Mouse (Mus musculus) erythroblast, adult 5-6 weeks (primary cell): ENCODE data around the gene Ciapin1. TPM values are rescaled to one million over a fixed set of nuclear protein-coding genes. Genes with fewer than 3 reads are reported as not detected.

Experiments
- total RNA-seq, 2 experiments: library from RNA; stranded (forward) in 1 of 2; stranded (reverse) in 1 of 2; fragments of 150-400 nt in 1 of 2; fragments of 200-764, 138-1000 nt in 1 of 2; gene quantifications; 2 replicates each; pipeline versions ENCODE4 v1.2.3 to v1.2.4; 2015 to 2017; ENCODE audit warnings: low replicate concordance in 2 of 2

Gene Ciapin1
- total RNA-seq, 2 experiments from 2014 or later = 16.7 to 27.0 TPM

Other genes starting within 250 kb of the Ciapin1 start
- gene Rspry1, start 236.4 kb downstream of the Ciapin1 start, total RNA-seq (2015; ENCODE audit: low replicate concordance) = 13.0 and 19.2 TPM in 2 replicates
- gene Rspry1, start 236.4 kb downstream of the Ciapin1 start, total RNA-seq (2017; ENCODE audit: low replicate concordance) = 7.8 and 12.7 TPM in 2 replicates
- 9.8 and 15.9 TPM in 2 replicates for gene Fam192a, start 236.4 kb downstream of the Ciapin1 start, total RNA-seq (2015; ENCODE audit: low replicate concordance)
- 40.8 and 44.3 TPM in 2 replicates for gene Fam192a, start 236.4 kb downstream of the Ciapin1 start, total RNA-seq (2017; ENCODE audit: low replicate concordance)
- gene Arl2bp, start 171.8 kb downstream of the Ciapin1 start, total RNA-seq (2015; ENCODE audit: low replicate concordance) = 16.1 and 18.0 TPM in 2 replicates
- 27.9 and 32.5 TPM in 2 replicates for gene Arl2bp, start 171.8 kb downstream of the Ciapin1 start, total RNA-seq (2017; ENCODE audit: low replicate concordance)
- not detected in 2 replicates for gene Pllp, start 142.1 kb downstream of the Ciapin1 start, total RNA-seq (2015; ENCODE audit: low replicate concordance)
- not detected in 2 replicates for gene Pllp, start 142.1 kb downstream of the Ciapin1 start, total RNA-seq (2017; ENCODE audit: low replicate concordance)
- 1.0 and 2.5 TPM in 2 replicates for gene Ccl22, start 92.8 kb downstream of the Ciapin1 start, total RNA-seq (2015; ENCODE audit: low replicate concordance)
- gene Ccl22, start 92.8 kb downstream of the Ciapin1 start, total RNA-seq (2017; ENCODE audit: low replicate concordance) = 0.68 and 1.4 TPM in 2 replicates
- 0.63 TPM in 1 of 2 replicates, not detected in the other for gene Cx3cl1, start 66.3 kb downstream of the Ciapin1 start, total RNA-seq (2015; ENCODE audit: low replicate concordance)
- gene Cx3cl1, start 66.3 kb downstream of the Ciapin1 start, total RNA-seq (2017; ENCODE audit: low replicate concordance) = 0.77 and 2.4 TPM in 2 replicates
- not detected in 2 replicates for gene Ccl17, start 27.9 kb downstream of the Ciapin1 start, total RNA-seq (2015; ENCODE audit: low replicate concordance)
- 0.77 TPM in 1 of 2 replicates, not detected in the other for gene Ccl17, start 27.9 kb downstream of the Ciapin1 start, total RNA-seq (2017; ENCODE audit: low replicate concordance)
- 4.4 and 10.7 TPM in 2 replicates for gene Coq9, start within 50 bp of the Ciapin1 start, total RNA-seq (2015; ENCODE audit: low replicate concordance)
- gene Coq9, start within 50 bp of the Ciapin1 start, total RNA-seq (2017; ENCODE audit: low replicate concordance) = 27.3 and 54.5 TPM in 2 replicates
- gene Polr2c, start 19.1 kb upstream of the Ciapin1 start, total RNA-seq (2015; ENCODE audit: low replicate concordance) = 29.8 and 37.4 TPM in 2 replicates
- gene Polr2c, start 19.1 kb upstream of the Ciapin1 start, total RNA-seq (2017; ENCODE audit: low replicate concordance) = 26.9 and 36.0 TPM in 2 replicates
- 1.2 and 1.5 TPM in 2 replicates for gene Dok4, start 38.0 kb upstream of the Ciapin1 start, total RNA-seq (2015; ENCODE audit: low replicate concordance)
- 4.0 and 6.0 TPM in 2 replicates for gene Dok4, start 38.0 kb upstream of the Ciapin1 start, total RNA-seq (2017; ENCODE audit: low replicate concordance)
- gene Ccdc102a, start 79.7 kb upstream of the Ciapin1 start, total RNA-seq (2015; ENCODE audit: low replicate concordance) = not detected in 2 replicates
- gene Ccdc102a, start 79.7 kb upstream of the Ciapin1 start, total RNA-seq (2017; ENCODE audit: low replicate concordance) = 1.3 and 1.4 TPM in 2 replicates
- 0.19 and 1.0 TPM in 2 replicates for gene Adgrg5, start 85.3 kb upstream of the Ciapin1 start, total RNA-seq (2015; ENCODE audit: low replicate concordance)
- 0.85 TPM in 1 of 2 replicates, not detected in the other for gene Adgrg5, start 85.3 kb upstream of the Ciapin1 start, total RNA-seq (2017; ENCODE audit: low replicate concordance)
- 28.2 and 32.1 TPM in 2 replicates for gene Adgrg1, start 136.4 kb upstream of the Ciapin1 start, total RNA-seq (2015; ENCODE audit: low replicate concordance)
- 7.1 and 7.5 TPM in 2 replicates for gene Adgrg1, start 136.4 kb upstream of the Ciapin1 start, total RNA-seq (2017; ENCODE audit: low replicate concordance)
- 24.2 and 30.9 TPM in 2 replicates for gene Adgrg3, start 179.3 kb upstream of the Ciapin1 start, total RNA-seq (2015; ENCODE audit: low replicate concordance)
- 20.9 and 34.9 TPM in 2 replicates for gene Adgrg3, start 179.3 kb upstream of the Ciapin1 start, total RNA-seq (2017; ENCODE audit: low replicate concordance)
- gene Drc7, start 216.7 kb upstream of the Ciapin1 start, total RNA-seq (2015; ENCODE audit: low replicate concordance) = not detected in 2 replicates
- 1.3 TPM in 1 of 2 replicates, not detected in the other for gene Drc7, start 216.7 kb upstream of the Ciapin1 start, total RNA-seq (2017; ENCODE audit: low replicate concordance)
- gene Katnb1, start 242.8 kb upstream of the Ciapin1 start, total RNA-seq (2015; ENCODE audit: low replicate concordance) = 1.7 and 1.9 TPM in 2 replicates
- 9.1 and 12.3 TPM in 2 replicates for gene Katnb1, start 242.8 kb upstream of the Ciapin1 start, total RNA-seq (2017; ENCODE audit: low replicate concordance)